25 mouse cellular contexts compared by ENCODE assay signal in the genomic region with DNA sequence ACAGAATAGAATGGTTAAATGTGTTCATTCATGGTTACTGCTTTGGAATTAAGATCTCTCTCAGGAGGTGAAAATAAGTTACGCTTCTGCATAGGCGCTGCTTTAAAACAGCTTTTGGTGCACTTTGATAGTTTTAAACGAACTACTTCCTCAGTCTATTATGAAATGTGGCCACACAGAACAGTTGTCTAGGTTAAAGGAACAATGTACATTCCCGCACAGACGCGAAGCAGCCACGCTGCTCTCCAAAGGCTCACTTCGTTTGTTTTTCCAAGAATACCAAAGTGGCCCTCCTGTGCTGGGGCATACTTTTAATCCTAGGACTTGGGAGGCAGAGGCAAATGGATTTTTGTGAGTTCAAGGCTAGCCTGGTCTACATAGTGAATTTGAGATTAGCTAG. TPM values are rescaled to one million over a fixed set of nuclear protein-coding genes. Genes with fewer than 3 reads are reported as not detected.
DNase-seq lines count a peak whose midpoint lies in the region; ATAC-seq lines count a peak whose summit lies in the region.
"Had no signal": no experiment of that assay in that cellular context is flagged by ENCODE, and none has a peak within 500 bp of the region (broad histone marks: within the 10 kb centered on the region; RNA-seq: fewer than 3 reads in every experiment).

No protein-coding gene starts in this region.

- no peaks in the 10 kb centered on the region; the same call in 1 of the 2 replicates for H3K9me3 ChIP-seq in heart, embryonic 12.5 days (replicated peaks)
- H3K9me3 ChIP-seq: embryonic facial prominence, embryonic 10.5 days; embryonic facial prominence, embryonic 12.5 days; forebrain, embryonic 13.5 days; forebrain, embryonic 15.5 days; G1E had no signal

- H3K4me2 ChIP-seq in heart, embryonic 12.5 days: no peak overlapping the region
- H3K4me2 ChIP-seq: embryonic facial prominence, embryonic 12.5 days; forebrain, embryonic 13.5 days; forebrain, embryonic 15.5 days had no signal

- no peak for ATAC-seq in heart, embryonic 12.5 days (ENCODE audit: insufficient number of reproducible peaks, low FRiP score)
- peak; percentile 78 for ATAC-seq in granulocyte monocyte progenitor cell, adult 5-6 weeks (replicated peaks; ENCODE audit: poor library complexity, severe bottlenecking)
- ATAC-seq in megakaryocyte, adult 5-6 weeks (ENCODE audit: poor library complexity, severe bottlenecking): peak; percentile 80
- ATAC-seq: activated CD4-positive, CD25-positive, alpha-beta regulatory T cell, adult 4 months; CD4-positive, CD25-positive, alpha-beta regulatory T cell, adult 4 months; forebrain, embryonic 13.5 days; forebrain, postnatal 0 days; Patski had no signal

- H3K9ac ChIP-seq in heart, embryonic 12.5 days: no peak overlapping the region
- H3K9ac ChIP-seq: embryonic facial prominence, embryonic 12.5 days; forebrain, embryonic 13.5 days; forebrain, embryonic 15.5 days; forebrain, postnatal 0 days had no signal

- peaks cover 14% of the 10 kb centered on the region for H3K36me3 ChIP-seq in heart, embryonic 12.5 days
- H3K36me3 ChIP-seq: forebrain, embryonic 15.5 days had no signal

- 73% methylated on average over 8 of the region's 8 CpGs for WGBS in heart, embryonic 12.5 days

- DNase-seq in heart, adult 11 months: peak; percentile 82
- no peak for DNase-seq in left cerebral cortex, adult 11 months (ENCODE audit: low spot score)
- no peak for DNase-seq in cerebellum, postnatal 36 days
- no peak for DNase-seq in adrenal gland, adult 8-10 months
- DNase-seq: adrenal gland, postnatal 10 days; adrenal gland, postnatal 25 days; B cell, adult 2 months; cerebellum, adult 11-12 months; cerebellum, adult 2 months; cerebellum, adult 9-10 months; cerebellum, postnatal 10 days; cerebellum, postnatal 25 days; forebrain, postnatal 0 days had no signal

- no peaks in the 10 kb centered on the region for H3K27me3 ChIP-seq in heart, embryonic 12.5 days (replicated peaks)
- H3K27me3 ChIP-seq: CH12.LX; embryonic facial prominence, embryonic 12.5 days; forebrain, embryonic 13.5 days; forebrain, embryonic 15.5 days; Patski had no signal

- H3K27ac ChIP-seq in heart, embryonic 12.5 days (ENCODE audit: poor library complexity, severe bottlenecking): no peak overlapping the region
- H3K27ac ChIP-seq: embryonic facial prominence, embryonic 10.5 days; embryonic facial prominence, embryonic 12.5 days; forebrain, embryonic 13.5 days; forebrain, embryonic 15.5 days had no signal

- H3K4me1 ChIP-seq in heart, embryonic 12.5 days (replicated peaks): peaks cover 9% of the 10 kb centered on the region; the same call in 1 of the 2 replicates
- H3K4me1 ChIP-seq: embryonic facial prominence, embryonic 10.5 days; embryonic facial prominence, embryonic 12.5 days had no signal

- H3K4me3 ChIP-seq in heart, embryonic 12.5 days: no peak overlapping the region
- H3K4me3 ChIP-seq: embryonic facial prominence, embryonic 10.5 days; embryonic facial prominence, embryonic 12.5 days; forebrain, embryonic 13.5 days; forebrain, embryonic 15.5 days had no signal

RNA-seq across cellular contexts. Expression of gene Stxbp5, which starts 11.2 kb away (rescaled TPM):
- polyA plus RNA-seq in heart, embryonic 12.5 days (2016; fragmentation: Nextera tagmentation; extraction: Ambion mirVana): 5.2 and 6.1 TPM in 2 replicates
- 55.8 and 62.7 TPM in 2 replicates for total RNA-seq in granulocyte monocyte progenitor cell, adult 5-6 weeks (2014; fragmentation: Nextera tagmentation)
- 51.3 and 55.9 TPM in 2 replicates for total RNA-seq in granulocyte monocyte progenitor cell, adult 5-6 weeks (2017)
- total RNA-seq in megakaryocyte, adult 5-6 weeks (2015): 32.6 and 34.5 TPM in 2 replicates
- total RNA-seq in megakaryocyte, adult 5-6 weeks (2017): 20.7 and 26.8 TPM in 2 replicates
- 10 to 100 TPM; 29.1 to 43.0 (median 31.7) TPM for total RNA-seq in adrenal gland, adult 8-10 months (2022)
